Mouse (Mus musculus) heart, adult 2 months (tissue): ENCODE data around the gene Fbxo34. TPM values are rescaled to one million over a fixed set of nuclear protein-coding genes. Genes with fewer than 3 reads are reported as not detected.

ENCODE experiments used
- DNase-seq, 2 experiments: peaks; one replicate each; pipeline ENCODE4 v3.0.0; 2021
- H3K27ac ChIP-seq: fragments of 200-600 bp; 2 replicates; pipeline ENCODE4 v1.8.1; 2022
- H3K27me3 ChIP-seq: fragments of 200-500 bp; 2 replicates; pipeline ENCODE4 v1.6.1; 2012; ENCODE audit warnings: mild to moderate bottlenecking, low read length, inconsistent platforms, mixed read lengths; ENCODE audit not compliant: control insufficient read depth, insufficient read depth
- H3K36me3 ChIP-seq: fragments of 200-500 bp; 2 replicates; pipeline ENCODE4 v1.6.1; 2012; ENCODE audit warnings: low read length, inconsistent platforms; ENCODE audit not compliant: control insufficient read depth, insufficient read depth
- H3K4me1 ChIP-seq: fragments of 200-500 bp; 2 replicates; pipeline ENCODE4 v1.6.1; 2011; ENCODE audit warnings: low read length; ENCODE audit not compliant: control insufficient read depth, insufficient read depth
- H3K4me3 ChIP-seq: fragments of 200-600 bp; 2 replicates; pipeline ENCODE4 v1.8.1; 2022
- H3K79me2 ChIP-seq: fragments of 200-500 bp; replicated peaks from 2 replicates; pipeline ENCODE4 v1.6.1; 2012; ENCODE audit warnings: mild to moderate bottlenecking, inconsistent platforms, low read length, moderate library complexity, mixed read lengths; ENCODE audit not compliant: control insufficient read depth, insufficient read depth
- H3K9ac ChIP-seq: fragments of 200-500 bp; 2 replicates; pipeline ENCODE4 v1.6.1; 2012; ENCODE audit warnings: low read depth, mild to moderate bottlenecking, control low read depth, inconsistent platforms, low read length, mixed read lengths
- CTCF ChIP-seq: fragments of 200-600 bp; IDR thresholded peaks from 2 replicates; pipeline ENCODE4 v1.8.1; 2022; ENCODE audit warnings: antibody characterized with exemption, mild to moderate bottlenecking, moderate library complexity
- EP300 ChIP-seq: fragments of 200-500 bp; IDR thresholded peaks from 2 replicates; pipeline ENCODE4 v1.6.1; 2011; ENCODE audit warnings: low read depth, low read length, control low read depth; ENCODE audit not compliant: insufficient read depth
- POLR2A ChIP-seq: fragments of 200-500 bp; IDR thresholded peaks from 2 replicates; pipeline ENCODE4 v1.6.1; 2011; ENCODE audit warnings: mild to moderate bottlenecking, low read depth, low read length, control low read depth; ENCODE audit not compliant: insufficient read depth
- whole genome bisulfite sequencing: fragments of 180-500 bp; shearing (Covaris S2); methylation state at CpG from one replicate; pipeline ENCODE4 v1.1.7; 2018; 5-methylcytosine and 5-hydroxymethylcytosine counted together
- intact Hi-C: fragments of 180-260 bp; cut with DNase I; formaldehyde crosslinking; loops from one replicate; pipeline ENCODE4 v1.15.1; 2025
- polyA plus RNA-seq: library from polyadenylated mRNA; depleted of rRNA; stranded (reverse); fragments of >200 nt; gene quantifications from 2 replicates; pipeline ENCODE4 v1.2.3, GENCODE M21; 2012
- total RNA-seq, 2 experiments: library from RNA; stranded (reverse); gene quantifications; 2 replicates each; pipeline ENCODE4 v1.2.3; 2021

The Fbxo34 gene
- total and polyA plus RNA-seq, 3 experiments: 7.4 to 11.3 (median 10.3) TPM

- TF ChIP-seq CTCF (no peak), EP300 (no peak), POLR2A (no peak)
- Histone ChIP-seq H3K9ac (no peak overlapping the region), H3K4me3 (no peak overlapping the region), H3K27ac (no peak overlapping the region), H3K36me3 (no peaks in the 10 kb centered on the region), H3K79me2 (peaks cover 6% of the 10 kb centered on the region), H3K27me3 (no peaks in the 10 kb centered on the region), H3K4me1 (peaks cover 5% of the 10 kb centered on the region)
- intact Hi-C loops: no loop called here
- DNase-seq: peak in 1 of 2 experiments; percentile 26
- 54% methylated on average over 3 of the region's 3 CpGs for WGBS
Observed at GRCm38 (mm10) chr14:47504036-47504435, 53.8 kb downstream of the Fbxo34 start.

DNA sequence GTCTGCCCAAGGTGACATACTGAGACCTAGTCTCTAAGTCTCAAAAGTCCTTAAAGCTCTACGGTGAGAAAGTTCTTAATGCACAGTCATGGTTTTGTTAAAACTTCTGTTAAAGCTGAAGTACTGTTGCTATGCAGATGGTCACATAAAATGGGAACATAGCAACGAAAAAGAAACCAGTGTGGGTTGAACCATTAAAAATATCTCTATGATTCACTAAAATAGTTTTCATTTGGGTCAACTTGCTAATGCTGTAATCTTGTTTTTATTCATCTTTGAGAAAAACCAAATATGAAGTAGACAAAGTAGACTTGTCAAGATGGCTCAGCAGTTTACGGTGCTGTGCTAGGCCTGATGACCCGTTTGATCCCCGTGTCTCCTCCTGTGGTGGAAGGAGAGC lies 56.5 kb downstream of the Fbxo34 start:
- Histone ChIP-seq H3K4me3 (no peak overlapping the region), H3K4me1 (peaks cover 5% of the 10 kb centered on the region), H3K9ac (no peak overlapping the region), H3K27ac (no peak overlapping the region), H3K79me2 (peaks cover 2% of the 10 kb centered on the region), H3K27me3 (no peaks in the 10 kb centered on the region), H3K36me3 (no peaks in the 10 kb centered on the region)
- DNase-seq: no peak
- intact Hi-C loops: no loop called here
- WGBS: 81% methylated on average over 5 of the region's 5 CpGs
- TF ChIP-seq EP300 (no peak), POLR2A (no peak), CTCF (no peak)

DNA sequence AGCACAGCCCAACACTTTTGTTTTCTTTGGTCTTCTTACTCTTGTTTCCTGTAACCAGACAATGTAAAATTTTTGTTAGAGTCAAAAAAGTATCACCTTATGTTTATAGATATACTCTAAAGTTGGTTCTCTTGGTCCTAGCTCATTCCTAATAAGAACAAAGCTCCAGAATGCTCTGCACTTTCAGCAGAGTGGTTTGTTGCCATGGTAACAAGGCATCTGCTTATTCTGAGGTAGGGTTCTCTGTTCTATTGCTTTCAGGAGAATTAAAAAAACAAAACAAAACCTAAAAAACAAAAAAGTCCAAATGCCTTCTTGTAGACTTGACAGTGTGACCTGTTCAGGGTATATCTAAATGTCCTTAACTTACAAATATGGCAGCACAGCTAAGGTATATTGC lies 57.8 kb downstream of the Fbxo34 start:
- TF ChIP-seq CTCF: no peak
- no peak for TF ChIP-seq POLR2A
- no peak for TF ChIP-seq EP300
- no peak for DNase-seq
- intact Hi-C loops: no loop called here
- no peaks in the 10 kb centered on the region for H3K27me3 ChIP-seq
- H3K9ac ChIP-seq: no peak overlapping the region
- peaks cover 5% of the 10 kb centered on the region for H3K4me1 ChIP-seq
- H3K36me3 ChIP-seq: no peaks in the 10 kb centered on the region
- H3K4me3 ChIP-seq: no peak overlapping the region
- H3K79me2 ChIP-seq: peaks cover 2% of the 10 kb centered on the region
- H3K27ac ChIP-seq: no peak overlapping the region

- intact Hi-C loops: no loop called here
- peaks cover 2% of the 10 kb centered on the region; the same call in 1 of the 2 replicates for H3K79me2 ChIP-seq
- no peak for DNase-seq
- no peaks in the 10 kb centered on the region for H3K27me3 ChIP-seq
- 83% methylated on average over 4 of the region's 4 CpGs for WGBS
- no peaks in the 10 kb centered on the region for H3K36me3 ChIP-seq
- no peak overlapping the region for H3K9ac ChIP-seq
- H3K4me3 ChIP-seq: no peak overlapping the region
- TF ChIP-seq POLR2A (no peak), CTCF (no peak), EP300 (no peak)
- no peak overlapping the region for H3K27ac ChIP-seq
- H3K4me1 ChIP-seq: peaks cover 3% of the 10 kb centered on the region
Observed at GRCm38 (mm10) chr14:47510244-47510643, 60.0 kb downstream of the Fbxo34 start.

- Histone ChIP-seq H3K4me3 (no peak overlapping the region), H3K4me1 (peaks cover 6% of the 10 kb centered on the region), H3K27me3 (no peaks in the 10 kb centered on the region), H3K9ac (no peak overlapping the region), H3K27ac (no peak overlapping the region), H3K36me3 (peaks cover 3% of the 10 kb centered on the region; the same call in 1 of the 2 replicates), H3K79me2 (peaks cover 3% of the 10 kb centered on the region)
- DNase-seq: no peak
- intact Hi-C loops: loop anchor here (2.0 kb wide), 1 partner anchor 41 kb away; no protein-coding TSS in a partner anchor
- 75% methylated on average over 3 of the region's 3 CpGs for WGBS
- TF ChIP-seq POLR2A (no peak), CTCF (no peak), EP300 (no peak)
Observed at GRCm38 (mm10) chr14:47513606-47514005, 63.4 kb downstream of the Fbxo34 start.

DNA sequence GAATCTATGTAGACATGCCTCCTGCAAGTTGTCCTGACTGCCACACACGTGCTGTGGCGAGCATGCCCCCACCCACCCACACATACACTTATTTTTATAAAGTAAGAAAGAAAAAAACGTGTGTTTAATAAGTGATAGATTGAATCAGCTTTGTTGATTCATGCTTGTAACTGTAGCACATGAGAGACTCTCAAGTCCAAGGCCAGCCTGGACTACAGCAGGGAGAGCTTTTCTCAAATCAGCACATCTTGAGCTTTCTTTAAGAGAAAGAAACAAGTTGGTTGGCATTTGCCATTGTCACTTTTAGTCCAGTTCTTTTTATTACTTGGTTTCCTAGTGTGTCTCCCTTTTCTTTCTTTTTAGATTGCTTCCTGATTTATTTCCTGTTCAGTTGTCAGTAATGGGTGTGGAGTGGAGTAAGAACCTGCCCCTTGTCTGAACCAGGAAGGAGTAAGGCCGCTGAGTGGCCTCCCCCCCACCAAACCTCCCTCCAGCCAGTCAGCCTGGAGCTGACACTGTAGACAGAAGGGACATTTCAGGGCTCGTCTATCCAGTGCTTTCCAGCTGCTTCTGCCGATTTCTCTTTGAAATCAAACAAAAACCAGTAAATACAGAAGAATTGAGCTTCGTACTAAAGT lies 64.7 kb downstream of the Fbxo34 start:
- TF ChIP-seq CTCF: no peak
- 0 out of 2 replicates have a peak, but pooled peaks have one; percentile 12 for TF ChIP-seq EP300
- TF ChIP-seq POLR2A: peak; percentile 59
- WGBS: 39% methylated on average over 7 of the region's 7 CpGs
- DNase-seq: peak; percentile 45 to 54
- H3K4me1 ChIP-seq: peaks cover 7% of the 10 kb centered on the region
- peak overlapping the region; percentile 68 for H3K27ac ChIP-seq
- H3K79me2 ChIP-seq: peaks cover 3% of the 10 kb centered on the region
- no peaks in the 10 kb centered on the region for H3K27me3 ChIP-seq
- intact Hi-C loops: loop anchor here (2.0 kb wide), 1 partner anchor 42 kb away; no protein-coding TSS in a partner anchor
- no peak overlapping the region for H3K9ac ChIP-seq
- H3K4me3 ChIP-seq: no peak overlapping the region; the same call in 1 of the 2 replicates
- H3K36me3 ChIP-seq: peaks cover 3% of the 10 kb centered on the region
